Mouse (Mus musculus): Measurements from ENCODE around the gene Stum. TPM values are rescaled to one million over a fixed set of nuclear protein-coding genes. Genes with fewer than 3 reads are reported as not detected.

The Stum gene
- polyA plus RNA-seq, 1 experiment from 2014 or later: 2.2 TPM

DNA sequence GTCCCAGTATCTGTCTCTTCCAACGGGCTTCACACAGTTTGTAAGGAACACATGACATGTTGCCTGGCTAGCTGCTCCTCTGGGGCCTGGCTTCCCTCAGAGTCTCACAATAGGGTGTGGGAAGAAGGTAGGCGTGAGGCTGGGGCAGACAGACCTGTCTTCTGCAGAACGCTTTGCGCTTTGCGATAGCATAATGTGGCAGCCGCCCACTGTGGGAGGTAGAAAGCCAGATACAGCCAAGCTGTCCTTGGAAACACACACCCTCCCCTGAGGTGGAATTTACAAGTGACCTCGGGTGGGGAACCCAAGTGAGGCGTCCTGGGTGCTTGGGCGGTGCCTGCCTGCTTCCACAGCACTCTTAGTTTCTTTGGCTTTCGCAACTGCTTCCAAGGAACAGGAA, 98.8 kb downstream of the Stum start:
- Histone ChIP-seq H3K4me1 (ENCODE audit: insufficient read depth, low read length) (peaks cover 17% of the 10 kb centered on the region), H3K9ac (replicated peaks; ENCODE audit: low read length) (no peak overlapping the region), H3K36me3 (ENCODE audit: insufficient read depth, low read length) (no peaks in the 10 kb centered on the region; the same call in 1 of the 2 replicates), H3K27me3 (ENCODE audit: insufficient read depth, low read length) (no peaks in the 10 kb centered on the region), H3K9me3 (ENCODE audit: low read length) (no peaks in the 10 kb centered on the region), H3K4me2 (replicated peaks; ENCODE audit: low read depth, low read length) (no peak overlapping the region), H3K4me3 (ENCODE audit: low read length) (no peak overlapping the region), H3K27ac (ENCODE audit: low read length) (no peak overlapping the region)
- no peak for ATAC-seq (ENCODE audit: low FRiP score, low TSS enrichment)
- WGBS: 69% methylated on average over 10 of the region's 10 CpGs

DNA sequence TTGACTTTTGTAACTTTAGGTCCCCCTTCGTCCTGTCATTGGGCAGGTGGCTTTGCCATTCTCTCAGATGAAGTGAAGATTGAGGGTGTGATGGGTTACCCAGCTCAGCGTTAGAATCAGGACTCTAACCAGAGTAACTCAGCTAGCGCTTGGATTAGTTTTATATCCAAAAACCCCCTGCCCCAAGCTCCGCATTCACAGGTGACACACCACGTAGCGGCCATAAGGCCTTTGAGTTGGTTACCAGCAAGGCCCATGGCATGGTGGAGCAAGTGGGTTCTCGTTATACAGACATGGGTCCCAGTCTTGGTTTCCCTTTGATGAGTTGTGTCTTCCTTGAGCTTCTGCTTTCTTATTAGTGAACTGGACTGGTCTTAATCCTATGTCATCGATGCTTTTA, 99.4 kb downstream of the Stum start:
- Histone ChIP-seq H3K36me3 (ENCODE audit: insufficient read depth, low read length) (no peaks in the 10 kb centered on the region; the same call in 1 of the 2 replicates), H3K27ac (ENCODE audit: low read length) (no peak overlapping the region), H3K4me1 (ENCODE audit: insufficient read depth, low read length) (peaks cover 17% of the 10 kb centered on the region), H3K27me3 (ENCODE audit: insufficient read depth, low read length) (no peaks in the 10 kb centered on the region), H3K9me3 (ENCODE audit: low read length) (no peaks in the 10 kb centered on the region), H3K4me3 (ENCODE audit: low read length) (no peak overlapping the region), H3K4me2 (replicated peaks; ENCODE audit: low read depth, low read length) (no peak overlapping the region), H3K9ac (replicated peaks; ENCODE audit: low read length) (no peak overlapping the region)
- ATAC-seq (ENCODE audit: low FRiP score, low TSS enrichment): no peak
- 96% methylated on average over 8 of the region's 8 CpGs for whole genome bisulfite sequencing

Other genes starting within 250 kb of the Stum start
- 24.1 and 24.5 TPM in 2 replicates for gene Psen2, start 220.1 kb downstream of the Stum start, polyA plus RNA-seq (2015; fragmentation: Nextera tagmentation; extraction: Ambion mirVana)
- gene Itpkb, start 153.0 kb downstream of the Stum start, polyA plus RNA-seq (2015; fragmentation: Nextera tagmentation; extraction: Ambion mirVana): 8.3 and 9.6 TPM in 2 replicates
- gene Parp1, start 85.4 kb upstream of the Stum start, polyA plus RNA-seq (2015; fragmentation: Nextera tagmentation; extraction: Ambion mirVana): 165 TPM in 2 replicates
- gene Lin9, start 157.6 kb upstream of the Stum start, polyA plus RNA-seq (2015; fragmentation: Nextera tagmentation; extraction: Ambion mirVana): 18.6 and 20.5 TPM in 2 replicates
- 0.41 and 0.55 TPM in 2 replicates for gene Mixl1, start 213.5 kb upstream of the Stum start, polyA plus RNA-seq (2015; fragmentation: Nextera tagmentation; extraction: Ambion mirVana)
- 22.7 and 23.3 TPM in 2 replicates for gene Acbd3, start 242.5 kb upstream of the Stum start, polyA plus RNA-seq (2015; fragmentation: Nextera tagmentation; extraction: Ambion mirVana)

All from kidney, embryonic 16.5 days (tissue).